Comparison of ENCODE assay signal across 8 mouse cellular contexts in genomic region chr1:62794223-62794895, GRCm38 (mm10).
DNase-seq lines count a peak whose midpoint lies in the region; ATAC-seq lines count a peak whose summit lies in the region.

No protein-coding gene starts in this region.

- H3K27me3 ChIP-seq in hindbrain, embryonic 12.5 days: no peaks in the 10 kb centered on the region; the same call in 1 of the 2 replicates
- H3K27me3 ChIP-seq in limb, embryonic 15.5 days: no peaks in the 10 kb centered on the region

- no peak overlapping the region for H3K27ac ChIP-seq in hindbrain, embryonic 12.5 days
- 0 out of 2 replicates have a peak overlapping the region, but pooled peaks have one; percentile 5 for H3K27ac ChIP-seq in limb, embryonic 15.5 days

- H3K9me3 ChIP-seq in hindbrain, embryonic 12.5 days (replicated peaks): no peaks in the 10 kb centered on the region
- no peaks in the 10 kb centered on the region for H3K9me3 ChIP-seq in limb, embryonic 15.5 days

- H3K4me2 ChIP-seq in hindbrain, embryonic 12.5 days (replicated peaks): peak overlapping the region; percentile 32
- 0 out of 2 replicates have a peak overlapping the region, but pooled peaks have one; percentile 20 for H3K4me2 ChIP-seq in limb, embryonic 15.5 days

- H3K4me1 ChIP-seq in hindbrain, embryonic 12.5 days: peaks cover 22% of the 10 kb centered on the region
- H3K4me1 ChIP-seq in limb, embryonic 15.5 days: peaks cover 37% of the 10 kb centered on the region

- no peaks in the 10 kb centered on the region for H3K36me3 ChIP-seq in hindbrain, embryonic 12.5 days
- no peaks in the 10 kb centered on the region for H3K36me3 ChIP-seq in limb, embryonic 15.5 days

- ATAC-seq in hindbrain, embryonic 12.5 days (ENCODE audit: low FRiP score): peak; percentile 76
- no peak for ATAC-seq in limb, embryonic 15.5 days (ENCODE audit: insufficient number of reproducible peaks, low FRiP score, low TSS enrichment, low read depth)
- no peak for ATAC-seq in inflammation-experienced regulatory T-cells, adult 6 months

- DNase-seq in layer of hippocampus, adult 18-20 months (ENCODE audit: low spot score in 2 of 2): peak; percentile 64 to 80
- no peak for DNase-seq in layer of hippocampus, adult 9-10 months (ENCODE audit: low spot score)
- peak; percentile 67 for DNase-seq in embryo, embryonic 9.5 days (ENCODE audit: extremely low spot score)
- DNase-seq in right cerebral cortex, postnatal 36 days (ENCODE audit: low spot score in 2 of 2): peak; percentile 54 to 81
- no peak for DNase-seq in cerebellum, postnatal 25 days

- H3K9ac ChIP-seq in hindbrain, embryonic 12.5 days: no peak overlapping the region
- H3K9ac ChIP-seq in limb, embryonic 15.5 days: no peak overlapping the region

- no peak overlapping the region for H3K4me3 ChIP-seq in hindbrain, embryonic 12.5 days
- H3K4me3 ChIP-seq in limb, embryonic 15.5 days: no peak overlapping the region

- 23% methylated on average over 19 of the region's 19 CpGs for WGBS in hindbrain, embryonic 12.5 days
- 30% methylated on average over 19 of the region's 19 CpGs for WGBS in limb, embryonic 15.5 days

Comparison
In these comparisons a context has a peak if more than half of its experiments do, and no peak if none do; other contexts are left out.
1. DNase-seq: peak in layer of hippocampus, adult 18-20 months (2 of 2), embryo, embryonic 9.5 days (single experiment) and right cerebral cortex, postnatal 36 days (2 of 2); none in layer of hippocampus, adult 9-10 months (single experiment) and cerebellum, postnatal 25 days (0 of 2).